ENCODE assay signal across 21 mouse cellular contexts in genomic region chrX:101396459-101396858, GRCm38 (mm10). TPM values are rescaled to one million over a fixed set of nuclear protein-coding genes. Genes with fewer than 3 reads are reported as not detected.
A peak's percentile ranks its signal among the peaks of the same experiment; 100 is the strongest.
DNase-seq lines count a peak whose midpoint lies in the region; ATAC-seq and TF ChIP-seq lines count a peak whose summit lies in the region.
"Had no signal": no experiment of that assay in that cellular context is flagged by ENCODE, and none has a peak within 500 bp of the region (broad histone marks: within the 10 kb centered on the region; RNA-seq: fewer than 3 reads in every experiment).

No protein-coding gene starts in this region.

- no peak for TF ChIP-seq CTCF in ES-Bruce4 (IDR thresholded peaks at IDR 0.05; ENCODE audit: low read depth, low read length)

- no peak overlapping the region for H3K4me3 ChIP-seq in forebrain, embryonic 11.5 days (ENCODE audit: low read depth, low read length)
- H3K4me3 ChIP-seq in forebrain, embryonic 15.5 days, result no peak overlapping the region
- no peak overlapping the region for H3K4me3 ChIP-seq in heart, embryonic 13.5 days
- no peak overlapping the region for H3K4me3 ChIP-seq in ES-Bruce4 (ENCODE audit: low read depth, low read length)
- H3K4me3 ChIP-seq: embryonic facial prominence, embryonic 15.5 days; stomach, embryonic 15.5 days had no signal

- intact Hi-C loops in left cerebral cortex, postnatal 10 days (cut with DNase I), result no loop called here

- no peaks in the 10 kb centered on the region for H3K4me1 ChIP-seq in forebrain, embryonic 11.5 days (replicated peaks; ENCODE audit: control insufficient read depth, insufficient read depth, low read length)
- no peaks in the 10 kb centered on the region for H3K4me1 ChIP-seq in forebrain, embryonic 15.5 days
- no peaks in the 10 kb centered on the region for H3K4me1 ChIP-seq in heart, embryonic 13.5 days
- peaks cover 8% of the 10 kb centered on the region for H3K4me1 ChIP-seq in ES-Bruce4 (ENCODE audit: control insufficient read depth, insufficient read depth, low read length)
- H3K4me1 ChIP-seq: embryonic facial prominence, embryonic 15.5 days; stomach, embryonic 15.5 days had no signal

- TF ChIP-seq POLR2A in ES-Bruce4 (IDR thresholded peaks at IDR 0.05; ENCODE audit: insufficient read depth, low read length), result no peak

- ATAC-seq in forebrain, embryonic 11.5 days (replicated peaks; ENCODE audit: low FRiP score), result no peak
- no peak for ATAC-seq in forebrain, embryonic 15.5 days (replicated peaks)
- ATAC-seq in heart, embryonic 13.5 days (ENCODE audit: extremely low read depth, insufficient number of reproducible peaks, low FRiP score, low TSS enrichment), result no peak
- ATAC-seq: inflammation-experienced regulatory T-cells, adult 6 months had no signal

- H3K36me3 ChIP-seq in forebrain, embryonic 11.5 days (ENCODE audit: control insufficient read depth, insufficient read depth, low read length), result no peaks in the 10 kb centered on the region
- no peaks in the 10 kb centered on the region for H3K36me3 ChIP-seq in forebrain, embryonic 15.5 days
- H3K36me3 ChIP-seq in heart, embryonic 13.5 days, result no peaks in the 10 kb centered on the region
- no peaks in the 10 kb centered on the region for H3K36me3 ChIP-seq in ES-Bruce4 (ENCODE audit: control insufficient read depth, insufficient read depth, low read length, poor library complexity, severe bottlenecking)
- H3K36me3 ChIP-seq: embryonic facial prominence, embryonic 15.5 days; stomach, embryonic 15.5 days had no signal

- no peaks in the 10 kb centered on the region for H3K9me3 ChIP-seq in forebrain, embryonic 11.5 days (ENCODE audit: control insufficient read depth, low read length)
- no peaks in the 10 kb centered on the region for H3K9me3 ChIP-seq in forebrain, embryonic 15.5 days
- H3K9me3 ChIP-seq in heart, embryonic 13.5 days, result no peaks in the 10 kb centered on the region
- H3K9me3 ChIP-seq in ES-Bruce4 (replicated peaks; ENCODE audit: control insufficient read depth, insufficient read depth, low read length, poor library complexity, severe bottlenecking), result no peaks in the 10 kb centered on the region
- H3K9me3 ChIP-seq: embryonic facial prominence, embryonic 15.5 days; stomach, embryonic 15.5 days had no signal

- peak; percentile 89 for TF ChIP-seq EP300 in ES-Bruce4 (IDR thresholded peaks at IDR 0.05; ENCODE audit: insufficient read depth, low read depth, low read length)

- WGBS in forebrain, embryonic 11.5 days, result 12% methylated on average over 9 of the region's 11 CpGs
- 18% methylated on average over 11 of the region's 11 CpGs for WGBS in forebrain, embryonic 15.5 days
- WGBS in heart, embryonic 13.5 days, result 29% methylated on average over 11 of the region's 11 CpGs

- DNase-seq in forebrain, embryonic 11.5 days (ENCODE audit: low spot score), result no peak
- DNase-seq in heart, adult 9 months (ENCODE audit: low spot score in 2 of 2), result no peak
- peak; percentile 96 for DNase-seq in ZHBTc4 (ENCODE audit: low read depth, low spot score)
- no peak for DNase-seq in left cerebral cortex, postnatal 10 days (ENCODE audit: extremely low spot score in 1 of 2, low spot score in 2 of 2)
- DNase-seq in adrenal gland, postnatal 25 days, result no peak
- DNase-seq: adrenal gland, adult 8-10 months; cerebellum, adult 9-11 months; gastrocnemius, postnatal 36 days; kidney, adult 2 months; kidney, postnatal 25 days; lung, adult 2 months; lung, postnatal 36 days; retina, postnatal 1 day; thymus, adult 18-20 months had no signal

- peak overlapping the region; percentile 26 for H3K4me2 ChIP-seq in forebrain, embryonic 11.5 days (ENCODE audit: low read depth, low read length, severe bottlenecking)
- no peak overlapping the region for H3K4me2 ChIP-seq in forebrain, embryonic 15.5 days (replicated peaks)
- peak overlapping the region; percentile 32 for H3K4me2 ChIP-seq in heart, embryonic 13.5 days
- H3K4me2 ChIP-seq: embryonic facial prominence, embryonic 15.5 days; stomach, embryonic 15.5 days had no signal

- no peak overlapping the region for H3K9ac ChIP-seq in forebrain, embryonic 11.5 days (ENCODE audit: low read length)
- no peak overlapping the region for H3K9ac ChIP-seq in forebrain, embryonic 15.5 days (replicated peaks)
- no peak overlapping the region for H3K9ac ChIP-seq in heart, embryonic 13.5 days
- no peak overlapping the region for H3K9ac ChIP-seq in ES-Bruce4 (ENCODE audit: low read depth, poor library complexity, severe bottlenecking)
- H3K9ac ChIP-seq: embryonic facial prominence, embryonic 15.5 days; stomach, embryonic 15.5 days had no signal

- peaks cover 14% of the 10 kb centered on the region; the same call in 1 of the 2 replicates for H3K27me3 ChIP-seq in forebrain, embryonic 11.5 days (ENCODE audit: control insufficient read depth, insufficient read depth, low read length)
- no peaks in the 10 kb centered on the region for H3K27me3 ChIP-seq in forebrain, embryonic 15.5 days
- H3K27me3 ChIP-seq in heart, embryonic 13.5 days (replicated peaks), result peaks cover 38% of the 10 kb centered on the region
- H3K27me3 ChIP-seq in ES-Bruce4 (ENCODE audit: control insufficient read depth, insufficient read depth, low read length, poor library complexity, severe bottlenecking), result no peaks in the 10 kb centered on the region

- no peak overlapping the region for H3K27ac ChIP-seq in forebrain, embryonic 11.5 days (ENCODE audit: low read depth, low read length)
- no peak overlapping the region for H3K27ac ChIP-seq in forebrain, embryonic 15.5 days (replicated peaks)
- no peak overlapping the region for H3K27ac ChIP-seq in heart, embryonic 13.5 days (replicated peaks)
- H3K27ac ChIP-seq in ES-Bruce4 (ENCODE audit: insufficient read depth, low read length), result peak overlapping the region; percentile 97; the same call in 1 of the 2 replicates
- H3K27ac ChIP-seq: embryonic facial prominence, embryonic 15.5 days; stomach, embryonic 15.5 days had no signal

RNA-seq across cellular contexts. Expression of gene Gjb1, which starts 20.3 kb away (rescaled TPM):
- polyA plus RNA-seq in forebrain, embryonic 11.5 days (2014; fragmentation: Nextera tagmentation; extraction: Ambion mirVana), result not detected in 2 replicates
- 0.29 and 0.60 TPM in 2 replicates for polyA plus RNA-seq in forebrain, embryonic 15.5 days (2015; fragmentation: Nextera tagmentation; extraction: Ambion mirVana)
- polyA plus RNA-seq in heart, embryonic 13.5 days (2015; fragmentation: Nextera tagmentation; extraction: Ambion mirVana), result 0.39 and 2.0 TPM in 2 replicates
- 2.0 and 2.1 TPM in 2 replicates for polyA plus RNA-seq in ES-Bruce4 (2011; ENCODE audit: insufficient read depth, insufficient read length, low read depth, missing spikeins)
- 1 to 10 TPM; 1.5 to 2.1 TPM for total RNA-seq in left cerebral cortex, postnatal 10 days (2021)
- 8.5 TPM in 1 of 2 replicates, not detected in the other for total RNA-seq in adrenal gland, postnatal 25 days (2021)
- total RNA-seq: megakaryocyte-erythroid progenitor cell, adult 5-6 weeks had no signal
- polyA plus RNA-seq: inflammation-experienced regulatory T-cells, adult 6 months had no signal

RNA-seq across cellular contexts. Expression of gene Zmym3, which starts 24.2 kb away (rescaled TPM):
- polyA plus RNA-seq in forebrain, embryonic 11.5 days (2014; fragmentation: Nextera tagmentation; extraction: Ambion mirVana), result 24.4 and 25.6 TPM in 2 replicates
- 61.9 and 63.1 TPM in 2 replicates for polyA plus RNA-seq in forebrain, embryonic 15.5 days (2015; fragmentation: Nextera tagmentation; extraction: Ambion mirVana)
- polyA plus RNA-seq in heart, embryonic 13.5 days (2015; fragmentation: Nextera tagmentation; extraction: Ambion mirVana), result 26.9 and 29.8 TPM in 2 replicates
- polyA plus RNA-seq in ES-Bruce4 (2011; ENCODE audit: insufficient read depth, insufficient read length, low read depth, missing spikeins), result 39.1 and 40.3 TPM in 2 replicates
- 100 to 1,000 TPM; 152 to 173 TPM for total RNA-seq in left cerebral cortex, postnatal 10 days (2021)
- 77.9 and 131 TPM in 2 replicates for total RNA-seq in adrenal gland, postnatal 25 days (2021)

RNA-seq across cellular contexts. Expression of gene Nono, which starts 32.7 kb away (rescaled TPM):
- 671 and 672 TPM in 2 replicates for polyA plus RNA-seq in forebrain, embryonic 11.5 days (2014; fragmentation: Nextera tagmentation; extraction: Ambion mirVana)
- 459 and 484 TPM in 2 replicates for polyA plus RNA-seq in forebrain, embryonic 15.5 days (2015; fragmentation: Nextera tagmentation; extraction: Ambion mirVana)
- 236 and 258 TPM in 2 replicates for polyA plus RNA-seq in heart, embryonic 13.5 days (2015; fragmentation: Nextera tagmentation; extraction: Ambion mirVana)
- 464 and 501 TPM in 2 replicates for polyA plus RNA-seq in ES-Bruce4 (2011; ENCODE audit: insufficient read depth, insufficient read length, low read depth, missing spikeins)
- total RNA-seq in left cerebral cortex, postnatal 10 days (2021), result 100 to 1,000 TPM; 154 to 163 TPM
- total RNA-seq in adrenal gland, postnatal 25 days (2021), result 218 and 222 TPM in 2 replicates

RNA-seq across cellular contexts. Expression of gene Itgb1bp2, which starts 52.4 kb away (rescaled TPM):
- polyA plus RNA-seq in forebrain, embryonic 11.5 days (2014; fragmentation: Nextera tagmentation; extraction: Ambion mirVana), result 3.0 and 3.5 TPM in 2 replicates
- polyA plus RNA-seq in forebrain, embryonic 15.5 days (2015; fragmentation: Nextera tagmentation; extraction: Ambion mirVana), result 1.8 and 2.6 TPM in 2 replicates
- polyA plus RNA-seq in heart, embryonic 13.5 days (2015; fragmentation: Nextera tagmentation; extraction: Ambion mirVana), result 49.5 and 56.2 TPM in 2 replicates
- 2.2 and 2.3 TPM in 2 replicates for polyA plus RNA-seq in ES-Bruce4 (2011; ENCODE audit: insufficient read depth, insufficient read length, low read depth, missing spikeins)
- 1 to 10 TPM; 1.3 to 1.4 TPM for total RNA-seq in left cerebral cortex, postnatal 10 days (2021)
- 0.94 and 1.2 TPM in 2 replicates for total RNA-seq in adrenal gland, postnatal 25 days (2021)
